Mouse (Mus musculus) MEL (cell line): Measurements from ENCODE around the gene Gm10803.

Experiments used
- CHD2 ChIP-seq: IDR thresholded peaks from 2 replicates; pipeline ENCODE4 v1.6.1; 2011; ENCODE audit warnings: low read length, improper control_type of control experiment
- CTCF ChIP-seq, 3 experiments: IDR thresholded peaks in 2 of 3; conservative IDR thresholded peaks in 1 of 3; 2 replicates each; pipeline ENCODE4 v1.5.1; 2011 to 2012; ENCODE audit warnings: low read length in 3 of 3, low read depth in 2 of 3, mild to moderate bottlenecking in 2 of 3, improper control_type of control experiment in 1 of 3, inconsistent platforms in 1 of 3, mixed read lengths in 1 of 3, moderate library complexity in 1 of 3; ENCODE audit not compliant: control insufficient read depth in 1 of 3, insufficient read depth in 1 of 3, poor library complexity in 1 of 3, severe bottlenecking in 1 of 3
- EP300 ChIP-seq, 2 experiments: IDR thresholded peaks; 2 replicates each; pipeline ENCODE4 v1.6.1; 2011; ENCODE audit warnings: improper control_type of control experiment in 2 of 2, low read length in 2 of 2, low read depth in 1 of 2, mild to moderate bottlenecking in 1 of 2
- GATA1 ChIP-seq: IDR thresholded peaks from 2 replicates; pipeline ENCODE4 v1.6.1; 2011; ENCODE audit warnings: low read depth, low read length, improper control_type of control experiment
- KAT2A ChIP-seq: conservative IDR thresholded peaks from 2 replicates; pipeline ENCODE4 v1.6.1; 2012; ENCODE audit warnings: low read depth, low read length, improper control_type of control experiment, inconsistent platforms
- NELFE ChIP-seq: IDR thresholded peaks from 2 replicates; pipeline ENCODE4 v1.6.1; 2011; ENCODE audit warnings: low read depth, low read length, improper control_type of control experiment
- NRF1 ChIP-seq: IDR thresholded peaks from 2 replicates; pipeline ENCODE4 v1.6.1; 2014; ENCODE audit warnings: low read depth, mild to moderate bottlenecking, inconsistent platforms, low read length, improper control_type of control experiment, moderate library complexity; ENCODE audit not compliant: poor library complexity, insufficient read depth, severe bottlenecking
- POLR2A ChIP-seq, 2 experiments: IDR thresholded peaks; 2 replicates each; pipeline ENCODE4 v1.6.1; 2011 to 2012; ENCODE audit warnings: low read length in 2 of 2, mild to moderate bottlenecking in 2 of 2, control low read depth in 1 of 2, improper control_type of control experiment in 1 of 2, low read depth in 1 of 2, moderate library complexity in 1 of 2; ENCODE audit not compliant: control insufficient read depth in 1 of 2, insufficient read depth in 1 of 2, poor library complexity in 1 of 2
- POLR2AphosphoS5 ChIP-seq: IDR thresholded peaks from 2 replicates; pipeline ENCODE4 v1.6.1; 2012; ENCODE audit warnings: low read depth, borderline replicate concordance, mild to moderate bottlenecking, inconsistent platforms, low read length, moderate library complexity, mixed read lengths
- SIN3A ChIP-seq: IDR thresholded peaks from 2 replicates; pipeline ENCODE4 v1.6.1; 2012; ENCODE audit warnings: low read length, improper control_type of control experiment, inconsistent platforms
- TAL1 ChIP-seq: IDR thresholded peaks from 2 replicates; pipeline ENCODE4 v1.6.1; 2012; ENCODE audit warnings: mild to moderate bottlenecking, inconsistent platforms, low read length, moderate library complexity, mixed read lengths
- USF1 ChIP-seq: IDR thresholded peaks from 2 replicates; pipeline ENCODE4 v1.6.1; 2014; ENCODE audit warnings: low read depth, mild to moderate bottlenecking, inconsistent platforms, low read length, improper control_type of control experiment, moderate library complexity

GRCm38 (mm10) chr2:93592164-93592790 is 31.9 kb downstream of the Gm10803 start:
- no peak for TF ChIP-seq SIN3A
- TF ChIP-seq POLR2AphosphoS5, result no peak
- TF ChIP-seq CTCF (IDR thresholded peaks at IDR 0.05 in 2 of 3, conservative IDR thresholded peaks at IDR 0.05 in 1 of 3; ENCODE audit: control insufficient read depth in 1 of 3, insufficient read depth in 1 of 3, low read depth in 2 of 3, low read length in 3 of 3, poor library complexity in 1 of 3, severe bottlenecking in 1 of 3), result no peak
- TF ChIP-seq POLR2A (IDR thresholded peaks at IDR 0.05; ENCODE audit: control insufficient read depth in 1 of 2, insufficient read depth in 1 of 2, low read depth in 1 of 2, low read length in 2 of 2, poor library complexity in 1 of 2), result no peak
- no peak for TF ChIP-seq USF1
- no peak for TF ChIP-seq EP300 (IDR thresholded peaks at IDR 0.05; ENCODE audit: low read depth in 1 of 2, low read length in 2 of 2)
- no peak for TF ChIP-seq CHD2
- TF ChIP-seq TAL1, result no peak
- no peak for TF ChIP-seq KAT2A
- no peak for TF ChIP-seq NELFE
- TF ChIP-seq GATA1, result no peak
- no peak for TF ChIP-seq NRF1
